Comparison of ENCODE assay signal across 10 mouse cellular contexts in genomic region chr4:148945476-148945881, GRCm38 (mm10).
DNase-seq lines count a peak whose midpoint lies in the region; ATAC-seq and TF ChIP-seq lines count a peak whose summit lies in the region.
"Had no signal": no experiment of that assay in that cellular context is flagged by ENCODE, and none has a peak within 500 bp of the region (broad histone marks: within the 10 kb centered on the region; RNA-seq: fewer than 3 reads in every experiment).

No protein-coding gene starts in this region.

- TF ChIP-seq EP300 in ES-Bruce4 (IDR thresholded peaks at IDR 0.05; ENCODE audit: insufficient read depth, low read depth, low read length): no peak

- 0 out of 2 replicates have a peak, but pooled peaks have one; percentile 1 for ATAC-seq in heart, embryonic 12.5 days (ENCODE audit: insufficient number of reproducible peaks, low FRiP score)
- no peak for ATAC-seq in inflammation-experienced regulatory T-cells, adult 6 months
- ATAC-seq in neural tube, embryonic 15.5 days (ENCODE audit: low FRiP score): no peak; the same call in 1 of the 2 replicates

- no peaks in the 10 kb centered on the region for H3K9me3 ChIP-seq in heart, embryonic 12.5 days (replicated peaks)
- no peaks in the 10 kb centered on the region for H3K9me3 ChIP-seq in ES-Bruce4 (replicated peaks; ENCODE audit: control insufficient read depth, insufficient read depth, low read length, poor library complexity, severe bottlenecking)
- H3K9me3 ChIP-seq in neural tube, embryonic 15.5 days (replicated peaks): no peaks in the 10 kb centered on the region
- H3K9me3 ChIP-seq: hindbrain, embryonic 15.5 days; megakaryocyte, embryonic 14.5 days had no signal

- no peak for DNase-seq in heart, adult 9 months (ENCODE audit: low spot score in 2 of 2)
- peak; percentile 12 for DNase-seq in c-Kit-positive CD71-positive TER-119-positive erythroid progenitor cells, embryonic 14.5 days (ENCODE audit: low spot score)
- DNase-seq in layer of hippocampus, postnatal 10 days (ENCODE audit: low spot score in 2 of 2): peak; percentile 49 to 66
- no peak for DNase-seq in testis, postnatal 10 days (ENCODE audit: low spot score)

- H3K4me2 ChIP-seq in heart, embryonic 12.5 days: no peak overlapping the region
- no peak overlapping the region for H3K4me2 ChIP-seq in neural tube, embryonic 15.5 days
- H3K4me2 ChIP-seq: hindbrain, embryonic 15.5 days had no signal

- peaks cover 77% of the 10 kb centered on the region for H3K36me3 ChIP-seq in heart, embryonic 12.5 days
- H3K36me3 ChIP-seq in ES-Bruce4 (ENCODE audit: control insufficient read depth, insufficient read depth, low read length, poor library complexity, severe bottlenecking): no peaks in the 10 kb centered on the region
- no peaks in the 10 kb centered on the region for H3K36me3 ChIP-seq in neural tube, embryonic 15.5 days
- H3K36me3 ChIP-seq: hindbrain, embryonic 15.5 days had no signal

- H3K4me1 ChIP-seq in heart, embryonic 12.5 days (replicated peaks): peaks cover 20% of the 10 kb centered on the region
- peaks cover 3% of the 10 kb centered on the region for H3K4me1 ChIP-seq in ES-Bruce4 (ENCODE audit: control insufficient read depth, insufficient read depth, low read length)
- peaks cover 18% of the 10 kb centered on the region for H3K4me1 ChIP-seq in neural tube, embryonic 15.5 days

- TF ChIP-seq CTCF in ES-Bruce4 (IDR thresholded peaks at IDR 0.05; ENCODE audit: low read depth, low read length): no peak

- WGBS in heart, embryonic 12.5 days: 56% methylated on average over 4 of the region's 4 CpGs
- WGBS in neural tube, embryonic 15.5 days: 72% methylated on average over 4 of the region's 4 CpGs

- peaks cover 30% of the 10 kb centered on the region for H3K27me3 ChIP-seq in heart, embryonic 12.5 days (replicated peaks)
- H3K27me3 ChIP-seq in ES-Bruce4 (ENCODE audit: control insufficient read depth, insufficient read depth, low read length, poor library complexity, severe bottlenecking): no peaks in the 10 kb centered on the region
- peaks cover 42% of the 10 kb centered on the region for H3K27me3 ChIP-seq in neural tube, embryonic 15.5 days (replicated peaks)

- H3K4me3 ChIP-seq in heart, embryonic 12.5 days: no peak overlapping the region
- H3K4me3 ChIP-seq in ES-Bruce4 (ENCODE audit: low read depth, low read length): peak overlapping the region; percentile 49
- no peak overlapping the region for H3K4me3 ChIP-seq in neural tube, embryonic 15.5 days (replicated peaks)
- H3K4me3 ChIP-seq: hindbrain, embryonic 15.5 days; megakaryocyte, embryonic 14.5 days had no signal

- no peak for TF ChIP-seq POLR2A in ES-Bruce4 (IDR thresholded peaks at IDR 0.05; ENCODE audit: insufficient read depth, low read length)

- no peak overlapping the region for H3K9ac ChIP-seq in heart, embryonic 12.5 days
- no peak overlapping the region for H3K9ac ChIP-seq in ES-Bruce4 (ENCODE audit: low read depth, poor library complexity, severe bottlenecking)
- no peak overlapping the region for H3K9ac ChIP-seq in neural tube, embryonic 15.5 days (replicated peaks)
- H3K9ac ChIP-seq: hindbrain, embryonic 15.5 days had no signal

- no peak overlapping the region for H3K27ac ChIP-seq in heart, embryonic 12.5 days (ENCODE audit: poor library complexity, severe bottlenecking)
- no peak overlapping the region for H3K27ac ChIP-seq in ES-Bruce4 (ENCODE audit: insufficient read depth, low read length)
- no peak overlapping the region for H3K27ac ChIP-seq in neural tube, embryonic 15.5 days (replicated peaks)
- H3K27ac ChIP-seq: hindbrain, embryonic 15.5 days had no signal

Comparison
In these comparisons a context has a peak if more than half of its experiments do, and no peak if none do; other contexts are left out.
1. DNase-seq: peak in c-Kit-positive CD71-positive TER-119-positive erythroid progenitor cells, embryonic 14.5 days (single experiment) and layer of hippocampus, postnatal 10 days (2 of 2); none in heart, adult 9 months (0 of 2) and testis, postnatal 10 days (single experiment).